Mouse (Mus musculus): ENCODE results near the gene Trim71.

The Trim71 gene

GRCm38 (mm10) chr9:114484771-114485170 lies 79.4 kb downstream of the Trim71 start:
- no peak for DNase-seq (ENCODE audit: low spot score)

GRCm38 (mm10) chr9:114480940-114481339 lies 83.2 kb downstream of the Trim71 start:
- DNase-seq (ENCODE audit: low spot score): no peak

GRCm38 (mm10) chr9:114477019-114477418 lies 87.2 kb downstream of the Trim71 start:
- DNase-seq (ENCODE audit: low spot score): no peak

GRCm38 (mm10) chr9:114471892-114472291 lies 92.3 kb downstream of the Trim71 start:
- DNase-seq (ENCODE audit: low spot score): no peak

GRCm38 (mm10) chr9:114468701-114469100 lies 95.5 kb downstream of the Trim71 start:
- no peak for DNase-seq (ENCODE audit: low spot score)

- DNase-seq (ENCODE audit: low spot score): no peak
These were observed 96.0 kb downstream of the Trim71 start for GRCm38 (mm10) chr9:114468217-114468616.

GRCm38 (mm10) chr9:114466871-114467270 lies 97.3 kb downstream of the Trim71 start:
- no peak for DNase-seq (ENCODE audit: low spot score)

GRCm38 (mm10) chr9:114465442-114465841 lies 98.7 kb downstream of the Trim71 start:
- DNase-seq (ENCODE audit: low spot score): no peak

- no peak for DNase-seq (ENCODE audit: low spot score)
These were observed 101.6 kb downstream of the Trim71 start for GRCm38 (mm10) chr9:114462569-114462968.

GRCm38 (mm10) chr9:114458436-114458835 lies 105.7 kb downstream of the Trim71 start:
- no peak for DNase-seq (ENCODE audit: low spot score)
